Mouse (Mus musculus): ENCODE measurements around the gene Gm11037. TPM values are rescaled to one million over a fixed set of nuclear protein-coding genes. Genes with fewer than 3 reads are reported as not detected.
A peak's percentile ranks its signal among the peaks of the same experiment; 100 is the strongest.
"Not testable (repeated sequence)": the region's sequence is repeated elsewhere in the genome, so short reads cannot be mapped to it uniquely, and the experiment has no call there.

Gene Gm11037
- total RNA-seq (2015; ENCODE audit: low replicate concordance) (not detected in 2 replicates), total RNA-seq (2017; ENCODE audit: low replicate concordance) (not detected in 2 replicates)

- no peak for ATAC-seq (replicated peaks; ENCODE audit: low FRiP score, poor library complexity, severe bottlenecking)
Observed at GRCm38 (mm10) chr2:131132930-131133547, at the start of gene Gm11037. TSS of gene Gm11037 (plus strand) at chr2:131133497.

DNA sequence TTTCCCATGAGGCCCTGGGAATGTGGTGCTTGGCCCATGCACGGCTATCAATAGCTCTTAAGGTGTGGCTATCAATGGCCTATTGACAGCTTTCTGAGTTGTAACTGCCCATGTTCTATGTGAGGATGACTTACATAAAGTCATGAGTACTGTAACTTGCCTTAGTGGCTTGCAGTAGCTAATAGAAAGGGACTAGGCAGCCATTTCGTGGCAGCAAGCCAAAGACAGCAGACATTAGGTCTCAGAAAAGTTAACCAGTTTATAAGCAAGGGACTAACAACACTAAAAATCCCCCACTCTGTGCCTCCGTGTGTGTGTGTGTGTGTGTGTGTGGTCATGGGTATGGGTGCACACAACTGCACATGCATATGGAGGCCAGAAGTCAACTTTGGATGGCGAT, 49.1 kb upstream of the Gm11037 start:
- ATAC-seq (replicated peaks; ENCODE audit: low FRiP score, poor library complexity, severe bottlenecking) = no peak

- ATAC-seq (replicated peaks; ENCODE audit: low FRiP score, poor library complexity, severe bottlenecking) = no peak
Observed at GRCm38 (mm10) chr2:131086667-131087390, 46.5 kb upstream of the Gm11037 start, which contains the start of gene Siglec1. TSS of gene Siglec1 (minus strand) at chr2:131086765.

DNA sequence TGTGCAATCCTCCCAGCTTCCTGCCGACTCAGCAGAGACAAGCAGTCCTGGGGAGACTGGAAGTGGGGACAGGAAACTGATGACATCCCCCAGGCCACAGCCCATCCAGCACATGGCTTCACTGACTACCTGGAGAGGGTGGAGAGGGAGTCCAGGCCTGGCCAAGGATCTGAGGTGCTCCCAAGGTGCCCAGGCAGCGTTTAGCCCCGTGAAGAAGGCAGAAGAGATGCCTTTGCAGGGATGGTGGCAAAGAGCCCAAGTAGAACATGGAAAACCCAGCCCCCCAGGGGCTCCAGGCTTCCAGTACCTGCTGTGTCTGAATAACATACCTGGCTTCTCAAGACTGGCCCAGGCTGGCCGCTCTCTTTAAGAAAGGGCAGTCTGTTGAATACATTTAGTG, 44.7 kb upstream of the Gm11037 start:
- ATAC-seq (replicated peaks; ENCODE audit: low FRiP score, poor library complexity, severe bottlenecking) = no peak

GRCm38 (mm10) chr2:131089634-131090033, 43.7 kb upstream of the Gm11037 start:
- no peak for ATAC-seq (replicated peaks; ENCODE audit: low FRiP score, poor library complexity, severe bottlenecking)

DNA sequence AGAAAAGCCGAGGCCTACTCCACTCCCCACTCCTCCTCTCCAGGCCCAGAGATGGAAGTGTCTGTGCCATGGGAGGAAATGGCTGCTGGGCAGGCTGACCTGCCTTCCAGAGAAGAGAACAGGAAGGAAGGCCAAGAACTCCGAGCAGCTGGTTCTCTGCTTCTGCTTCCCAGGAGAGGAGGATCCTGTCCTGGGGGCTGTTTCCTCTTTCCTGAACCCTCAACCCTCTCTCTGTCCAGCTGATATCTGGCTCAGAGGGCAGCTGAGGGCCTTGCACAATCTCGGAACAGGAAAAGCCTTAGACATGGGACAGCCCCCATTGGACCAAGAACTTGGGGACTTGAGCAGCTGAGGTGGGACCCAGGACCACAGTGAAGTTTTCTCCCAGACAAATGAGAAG, 42.4 kb upstream of the Gm11037 start:
- no peak for ATAC-seq (replicated peaks; ENCODE audit: low FRiP score, poor library complexity, severe bottlenecking)

GRCm38 (mm10) chr2:131093577-131093976, 39.7 kb upstream of the Gm11037 start:
- no peak for ATAC-seq (replicated peaks; ENCODE audit: low FRiP score, poor library complexity, severe bottlenecking)

DNA sequence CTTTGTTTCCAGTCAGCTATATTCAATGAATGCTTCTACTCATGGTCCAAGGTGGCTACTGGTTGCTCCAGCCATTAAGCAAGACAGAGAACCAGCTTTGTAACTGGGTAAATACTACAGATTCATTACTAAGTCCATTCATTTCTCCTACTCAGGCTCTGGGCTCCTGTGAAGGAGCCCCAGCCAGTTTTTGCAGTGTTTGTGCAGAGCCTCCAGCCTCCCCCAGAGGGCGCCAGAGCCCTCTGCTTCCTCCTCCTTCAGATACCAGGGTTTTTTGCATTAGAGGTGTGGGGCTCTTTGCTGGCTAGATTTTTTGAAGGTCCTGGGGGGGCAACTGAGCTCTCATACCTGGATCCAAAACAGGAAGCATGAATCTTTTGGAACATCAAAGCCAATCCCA, 38.5 kb upstream of the Gm11037 start:
- peak; percentile 76 for ATAC-seq (replicated peaks; ENCODE audit: low FRiP score, poor library complexity, severe bottlenecking)

DNA sequence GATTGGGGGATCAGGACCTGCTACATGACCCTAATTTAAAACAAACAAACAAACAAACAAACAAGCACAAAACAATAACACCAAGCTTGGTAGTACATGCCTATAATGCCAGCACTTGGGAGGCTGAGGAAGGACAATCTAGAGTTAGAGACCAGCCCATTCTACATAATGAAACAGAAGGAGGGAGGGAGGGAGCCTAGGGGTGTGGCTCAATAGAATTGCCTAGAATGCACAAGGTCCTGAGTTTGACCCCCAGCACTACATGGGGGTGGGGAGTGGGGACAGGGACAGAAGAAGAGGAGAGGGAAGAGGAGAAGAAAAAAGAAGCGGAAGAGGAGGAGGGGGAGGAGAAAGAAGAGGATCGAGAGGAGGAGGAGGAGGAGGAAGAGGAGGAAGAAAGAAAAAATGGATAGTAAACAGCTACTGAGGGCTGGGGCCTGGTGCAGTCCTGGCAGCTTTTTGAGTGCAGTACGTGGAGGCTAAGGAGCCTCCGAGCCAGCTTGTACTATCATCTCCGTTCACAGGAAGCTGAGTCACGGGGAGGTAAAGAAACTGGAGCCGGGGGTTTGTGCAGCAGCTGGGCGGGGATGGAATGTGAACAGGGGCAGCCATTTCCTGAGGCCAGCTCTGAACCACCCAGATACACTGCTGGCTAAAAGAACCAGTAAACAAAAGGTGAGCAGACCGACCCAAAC, 37.0 kb upstream of the Gm11037 start:
- peak; percentile 77 for ATAC-seq (replicated peaks; ENCODE audit: low FRiP score, poor library complexity, severe bottlenecking)

- ATAC-seq (replicated peaks; ENCODE audit: low FRiP score, poor library complexity, severe bottlenecking) = no peak
Observed at GRCm38 (mm10) chr2:131097087-131097486, 36.2 kb upstream of the Gm11037 start.

DNA sequence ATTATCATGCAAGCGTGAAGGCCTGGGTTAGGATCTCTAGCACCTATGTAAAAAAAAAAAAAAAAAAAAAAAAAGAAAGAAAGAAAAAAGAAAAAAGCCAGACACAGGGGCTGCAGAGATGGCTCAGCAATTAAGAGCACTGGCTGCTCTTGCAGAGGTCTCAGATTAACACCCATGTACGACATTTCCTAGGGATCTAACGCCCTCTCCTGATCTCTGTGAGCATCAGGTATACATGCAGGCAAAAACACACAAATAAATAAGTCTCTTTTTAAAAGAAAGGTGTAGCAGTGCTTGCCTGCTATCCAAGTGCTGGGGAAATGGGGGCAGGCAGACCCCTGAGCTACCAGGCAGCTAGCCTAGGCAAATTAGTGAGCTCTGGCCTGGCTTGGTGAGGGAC, 31.8 kb upstream of the Gm11037 start:
- no peak for ATAC-seq (replicated peaks; ENCODE audit: low FRiP score, poor library complexity, severe bottlenecking)

GRCm38 (mm10) chr2:131104021-131104420, 29.3 kb upstream of the Gm11037 start:
- ATAC-seq (replicated peaks; ENCODE audit: low FRiP score, poor library complexity, severe bottlenecking) = no peak

DNA sequence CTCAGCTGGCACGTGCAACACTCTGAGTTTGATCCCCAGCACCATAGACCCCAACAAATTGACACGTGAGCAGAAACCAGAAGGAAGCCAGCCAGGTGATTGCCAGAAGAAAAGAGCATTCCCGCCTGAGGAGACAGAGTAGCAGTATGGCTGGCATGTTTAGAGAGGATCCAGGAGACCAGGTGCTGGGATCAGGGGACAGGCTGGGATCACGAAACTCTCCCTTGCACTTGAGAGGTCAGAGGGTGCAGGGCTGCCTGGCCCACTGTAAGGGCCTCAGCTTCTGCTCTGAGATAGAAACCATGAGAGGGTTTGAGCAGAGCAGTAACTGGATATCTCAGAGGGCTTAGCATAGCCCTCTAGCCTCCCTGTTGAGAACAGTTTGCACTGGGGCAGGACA, 28.2 kb upstream of the Gm11037 start:
- ATAC-seq (replicated peaks; ENCODE audit: low FRiP score, poor library complexity, severe bottlenecking) = not testable (repeated sequence)

DNA sequence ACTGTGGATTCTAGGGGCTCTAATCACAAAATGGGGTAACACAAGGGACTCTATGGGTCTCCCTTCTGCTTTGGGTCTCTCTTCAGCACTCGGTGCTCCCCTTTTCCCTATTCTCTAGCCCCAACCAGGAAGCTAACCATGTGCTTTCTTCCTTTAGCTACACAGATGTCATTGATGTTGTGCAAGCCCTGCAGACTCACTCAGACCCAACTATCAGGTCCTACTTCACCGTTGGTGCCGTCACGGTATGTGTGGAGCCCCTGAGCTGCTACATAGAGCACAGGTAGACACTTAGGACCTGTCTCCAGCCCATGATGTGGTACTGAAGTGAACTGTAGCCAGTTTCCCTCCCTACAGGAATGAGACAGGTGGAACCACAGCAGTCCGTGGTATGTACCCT, 27.3 kb upstream of the Gm11037 start:
- no peak for ATAC-seq (replicated peaks; ENCODE audit: low FRiP score, poor library complexity, severe bottlenecking)

DNA sequence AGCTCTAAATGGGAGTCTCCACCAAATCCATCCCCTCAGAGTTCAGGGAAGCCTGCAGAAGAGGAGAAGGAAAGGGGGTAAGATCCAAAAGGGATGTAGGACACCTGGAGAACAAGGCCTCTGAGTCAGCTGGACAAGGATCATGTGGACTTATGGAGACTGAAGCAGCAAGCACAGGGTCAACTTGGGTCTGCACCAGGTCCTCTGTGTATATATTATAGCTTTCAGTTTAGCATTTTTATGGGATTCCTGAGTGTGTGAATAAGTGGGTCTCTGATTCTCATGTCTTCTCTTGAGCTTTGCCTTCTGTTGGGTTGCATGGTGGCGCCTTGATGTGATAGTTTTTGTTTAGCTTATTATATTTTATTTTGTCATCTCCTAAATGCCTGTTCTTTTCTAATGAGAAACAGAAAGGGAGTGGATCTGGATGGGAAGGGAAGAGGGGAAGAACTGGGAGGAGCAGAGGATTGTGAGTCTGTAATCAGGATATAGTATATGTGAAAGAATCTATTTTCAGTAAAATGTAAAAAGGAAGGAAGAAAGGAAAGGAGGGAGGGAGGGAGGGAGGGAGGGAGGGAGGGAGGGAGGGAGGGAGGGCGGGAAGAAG, 14.2 kb upstream of the Gm11037 start:
- no peak for ATAC-seq (replicated peaks; ENCODE audit: low FRiP score, poor library complexity, severe bottlenecking)

GRCm38 (mm10) chr2:131124166-131124565, 9.1 kb upstream of the Gm11037 start:
- ATAC-seq (replicated peaks; ENCODE audit: low FRiP score, poor library complexity, severe bottlenecking) = no peak

GRCm38 (mm10) chr2:131125157-131125963, 7.9 kb upstream of the Gm11037 start:
- no peak for ATAC-seq (replicated peaks; ENCODE audit: low FRiP score, poor library complexity, severe bottlenecking)

- ATAC-seq (replicated peaks; ENCODE audit: low FRiP score, poor library complexity, severe bottlenecking) = no peak
Observed at GRCm38 (mm10) chr2:131125964-131126815, 7.1 kb upstream of the Gm11037 start.

Measured in erythroid progenitor cell, adult 5-6 weeks (primary cell).